Mouse (Mus musculus) E14TG2a.4 (cell line): ENCODE results near the gene Etv3.

Source experiments
- CTCF ChIP-seq: conservative IDR thresholded peaks from 2 replicates; pipeline ENCODE4 v1.5.1; 2014; ENCODE audit warnings: low read length
- NANOG ChIP-seq: IDR thresholded peaks from 2 replicates; pipeline ENCODE4 v1.6.1; 2014; ENCODE audit warnings: borderline replicate concordance, low read length, mixed read lengths
- POU5F1 ChIP-seq: IDR thresholded peaks from 2 replicates; pipeline ENCODE4 v1.6.1; 2014; ENCODE audit warnings: low read length, borderline replicate concordance

GRCm38 (mm10) chr3:87565623-87566022 is 40.4 kb downstream of the Etv3 start:
- TF ChIP-seq CTCF: no peak
- no peak for TF ChIP-seq POU5F1
- no peak for TF ChIP-seq NANOG
